Mouse (Mus musculus): ENCODE measurements around the gene Cyba. TPM values are rescaled to one million over a fixed set of nuclear protein-coding genes. Genes with fewer than 3 reads are reported as not detected.

Gene Cyba
- total and polyA plus RNA-seq, 2 experiments from 2014 or later, result 30.6 to 44.0 TPM

GRCm38 (mm10) chr8:122469965-122470364 lies 37.2 kb upstream of the Cyba start:
- Histone ChIP-seq H3K27ac (no peak overlapping the region), H3K36me3 (ENCODE audit: insufficient read depth, low read length) (peaks cover 34% of the 10 kb centered on the region; the same call in 1 of the 2 replicates), H3K4me1 (ENCODE audit: insufficient read depth, low read length) (0 out of 2 replicates have a peak, but pooled peaks cover 3% of the 10 kb centered on the region), H3K9ac (replicated peaks; ENCODE audit: low read length) (no peak overlapping the region), H3K9me3 (ENCODE audit: low read length) (no peaks in the 10 kb centered on the region), H3K4me2 (ENCODE audit: low read depth, low read length) (no peak overlapping the region), H3K27me3 (ENCODE audit: insufficient read depth, low read length) (no peaks in the 10 kb centered on the region), H3K4me3 (ENCODE audit: low read length) (no peak overlapping the region)
- ATAC-seq, result no peak
- TF ChIP-seq CTCF (IDR thresholded peaks at IDR 0.05; ENCODE audit: low read depth), result no peak
- DNase-seq (ENCODE audit: low spot score), result no peak
- WGBS, result 87% methylated on average over 10 of the region's 10 CpGs

- H3K27ac ChIP-seq, result no peak overlapping the region
- DNase-seq (ENCODE audit: low spot score) (no peak), ATAC-seq (no peak)
- TF ChIP-seq CTCF (IDR thresholded peaks at IDR 0.05; ENCODE audit: low read depth), result no peak
- H3K4me2 ChIP-seq (ENCODE audit: low read depth, low read length), result no peak overlapping the region
- no peaks in the 10 kb centered on the region for H3K9me3 ChIP-seq (ENCODE audit: low read length)
- H3K27me3 ChIP-seq (ENCODE audit: insufficient read depth, low read length), result no peaks in the 10 kb centered on the region
- H3K9ac ChIP-seq (replicated peaks; ENCODE audit: low read length), result no peak overlapping the region
- 79% methylated on average over 6 of the region's 6 CpGs for WGBS
- no peak overlapping the region for H3K4me3 ChIP-seq (ENCODE audit: low read length)
- peaks cover 34% of the 10 kb centered on the region; the same call in 1 of the 2 replicates for H3K36me3 ChIP-seq (ENCODE audit: insufficient read depth, low read length)
- no peaks in the 10 kb centered on the region for H3K4me1 ChIP-seq (ENCODE audit: insufficient read depth, low read length)
These were observed 36.7 kb upstream of the Cyba start for GRCm38 (mm10) chr8:122469407-122469806.

GRCm38 (mm10) chr8:122467816-122468215 lies 35.1 kb upstream of the Cyba start:
- Histone ChIP-seq H3K27ac (no peak overlapping the region), H3K9me3 (ENCODE audit: low read length) (no peaks in the 10 kb centered on the region), H3K36me3 (ENCODE audit: insufficient read depth, low read length) (peaks cover 34% of the 10 kb centered on the region; the same call in 1 of the 2 replicates), H3K4me1 (ENCODE audit: insufficient read depth, low read length) (no peaks in the 10 kb centered on the region), H3K27me3 (ENCODE audit: insufficient read depth, low read length) (no peaks in the 10 kb centered on the region), H3K9ac (replicated peaks; ENCODE audit: low read length) (no peak overlapping the region), H3K4me3 (ENCODE audit: low read length) (no peak overlapping the region), H3K4me2 (ENCODE audit: low read depth, low read length) (no peak overlapping the region)
- ATAC-seq, result no peak
- WGBS, result 86% methylated on average over 13 of the region's 13 CpGs
- TF ChIP-seq CTCF (IDR thresholded peaks at IDR 0.05; ENCODE audit: low read depth), result no peak
- no peak for DNase-seq (ENCODE audit: low spot score)

- TF ChIP-seq CTCF (IDR thresholded peaks at IDR 0.05; ENCODE audit: low read depth), result no peak
- ATAC-seq (no peak), DNase-seq (ENCODE audit: low spot score) (no peak)
- Histone ChIP-seq H3K9me3 (ENCODE audit: low read length) (no peaks in the 10 kb centered on the region), H3K4me2 (ENCODE audit: low read depth, low read length) (no peak overlapping the region), H3K27me3 (ENCODE audit: insufficient read depth, low read length) (no peaks in the 10 kb centered on the region), H3K36me3 (ENCODE audit: insufficient read depth, low read length) (peaks cover 34% of the 10 kb centered on the region; the same call in 1 of the 2 replicates), H3K27ac (no peak overlapping the region), H3K4me3 (ENCODE audit: low read length) (no peak overlapping the region), H3K4me1 (ENCODE audit: insufficient read depth, low read length) (no peaks in the 10 kb centered on the region), H3K9ac (replicated peaks; ENCODE audit: low read length) (no peak overlapping the region)
- WGBS, result 70% methylated on average over 7 of the region's 7 CpGs
These were observed 32.3 kb upstream of the Cyba start for GRCm38 (mm10) chr8:122464985-122465384.

- no peaks in the 10 kb centered on the region for H3K4me1 ChIP-seq (ENCODE audit: insufficient read depth, low read length)
- no peak overlapping the region for H3K4me3 ChIP-seq (ENCODE audit: low read length)
- WGBS, result 65% methylated on average over 12 of the region's 12 CpGs
- H3K27me3 ChIP-seq (ENCODE audit: insufficient read depth, low read length), result peaks cover 7% of the 10 kb centered on the region
- DNase-seq (ENCODE audit: low spot score) (no peak), ATAC-seq (no peak)
- no peak overlapping the region for H3K4me2 ChIP-seq (ENCODE audit: low read depth, low read length)
- H3K9me3 ChIP-seq (ENCODE audit: low read length), result no peaks in the 10 kb centered on the region
- no peak overlapping the region for H3K9ac ChIP-seq (replicated peaks; ENCODE audit: low read length)
- no peak for TF ChIP-seq CTCF (IDR thresholded peaks at IDR 0.05; ENCODE audit: low read depth)
- H3K36me3 ChIP-seq (ENCODE audit: insufficient read depth, low read length), result peaks cover 29% of the 10 kb centered on the region; the same call in 1 of the 2 replicates
- no peak overlapping the region for H3K27ac ChIP-seq
These were observed 31.2 kb upstream of the Cyba start for GRCm38 (mm10) chr8:122463651-122464640.

GRCm38 (mm10) chr8:122462510-122462909 lies 29.8 kb upstream of the Cyba start:
- H3K4me3 ChIP-seq (ENCODE audit: low read length), result no peak overlapping the region
- no peak overlapping the region for H3K4me2 ChIP-seq (ENCODE audit: low read depth, low read length)
- H3K27ac ChIP-seq, result no peak overlapping the region
- H3K36me3 ChIP-seq (ENCODE audit: insufficient read depth, low read length), result peaks cover 23% of the 10 kb centered on the region; the same call in 1 of the 2 replicates
- DNase-seq (ENCODE audit: low spot score), result no peak
- WGBS, result 64% methylated on average over 8 of the region's 8 CpGs
- TF ChIP-seq CTCF (IDR thresholded peaks at IDR 0.05; ENCODE audit: low read depth), result no peak
- ATAC-seq, result no peak
- peaks cover 7% of the 10 kb centered on the region for H3K27me3 ChIP-seq (ENCODE audit: insufficient read depth, low read length)
- no peaks in the 10 kb centered on the region for H3K9me3 ChIP-seq (ENCODE audit: low read length)
- no peaks in the 10 kb centered on the region for H3K4me1 ChIP-seq (ENCODE audit: insufficient read depth, low read length)
- H3K9ac ChIP-seq (replicated peaks; ENCODE audit: low read length), result no peak overlapping the region
